Mouse (Mus musculus) frontal cortex, adult 2 months (tissue): Measurements from ENCODE around the gene Erbb3. TPM values are rescaled to one million over a fixed set of nuclear protein-coding genes. Genes with fewer than 3 reads are reported as not detected.
"Not testable (repeated sequence)": the region's sequence is repeated elsewhere in the genome, so short reads cannot be mapped to it uniquely, and the experiment has no call there.

Experiments
- DNase-seq, 2 experiments: peaks; one replicate each; pipeline ENCODE4 v3.0.0; 2022; ENCODE audit warnings: low spot score in 1 of 2; ENCODE audit errors: extremely low spot score in 1 of 2
- polyA plus RNA-seq: library from polyadenylated mRNA; depleted of rRNA; stranded (reverse); fragments of >200 nt; gene quantifications from 2 replicates; pipeline ENCODE4 v1.2.3, GENCODE M21; 2012

Erbb3 gene
- polyA plus RNA-seq, 1 experiment: 9.2 TPM

- no peak for DNase-seq
Observed at GRCm38 (mm10) chr10:128565206-128565787, 24.2 kb downstream of the Erbb3 start.

GRCm38 (mm10) chr10:128563544-128563943, 25.9 kb downstream of the Erbb3 start:
- no peak for DNase-seq

DNA sequence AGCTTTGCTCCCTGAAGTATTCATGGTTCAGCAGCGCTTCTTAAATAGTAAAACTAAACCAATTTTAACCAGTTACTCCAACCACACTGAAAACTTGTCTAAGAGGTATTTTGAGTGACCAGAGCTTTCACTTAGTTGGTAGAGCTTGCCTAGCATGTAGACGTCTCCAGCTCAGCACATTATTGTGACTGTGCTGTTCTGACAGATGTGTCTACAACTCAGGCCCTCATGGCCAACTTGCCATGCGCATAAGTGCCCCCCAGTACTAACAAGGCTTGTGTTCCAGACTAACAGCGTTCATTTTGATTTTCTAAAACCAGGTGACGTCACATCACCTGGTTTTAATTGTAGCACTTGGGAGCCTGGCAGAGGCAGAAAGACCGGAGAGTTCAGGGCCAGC, 32.5 kb downstream of the Erbb3 start:
- no peak for DNase-seq

GRCm38 (mm10) chr10:128556286-128556685, 33.2 kb downstream of the Erbb3 start:
- no peak for DNase-seq

GRCm38 (mm10) chr10:128555567-128555966, 33.9 kb downstream of the Erbb3 start:
- not testable (repeated sequence) for DNase-seq

DNA sequence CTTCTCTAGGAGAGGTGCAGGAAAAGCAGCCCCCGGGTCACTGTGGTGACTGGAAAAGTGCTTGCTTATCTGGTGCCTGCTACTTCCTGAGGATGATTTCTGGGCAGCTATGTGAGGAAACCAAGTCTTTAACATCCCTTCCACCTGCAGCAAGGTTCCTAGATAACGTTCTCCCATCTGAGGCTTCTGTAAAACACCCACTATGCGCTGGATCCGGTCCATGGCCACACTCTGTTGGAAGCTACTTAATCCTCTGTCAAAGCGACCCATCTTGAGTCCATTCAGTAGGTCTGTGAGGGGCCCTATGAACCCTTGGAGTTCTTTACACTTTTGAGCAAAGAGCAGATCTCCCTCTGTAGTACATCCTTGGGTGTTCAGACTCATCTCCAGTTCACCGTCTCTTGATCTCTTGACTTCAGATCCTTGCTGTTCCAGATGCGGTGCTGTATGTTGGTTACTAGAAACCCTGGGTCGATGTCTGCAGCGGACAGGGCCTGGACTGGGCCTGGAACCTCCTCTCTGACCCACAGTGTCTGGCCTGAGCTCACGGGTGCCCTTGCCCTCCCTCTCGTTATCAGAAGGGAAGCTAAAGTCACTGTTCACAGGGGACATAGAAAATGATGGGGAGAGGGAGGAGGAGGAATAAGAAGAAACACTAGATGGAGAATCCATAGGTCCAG, 39.2 kb downstream of the Erbb3 start:
- not testable (repeated sequence) for DNase-seq

DNA sequence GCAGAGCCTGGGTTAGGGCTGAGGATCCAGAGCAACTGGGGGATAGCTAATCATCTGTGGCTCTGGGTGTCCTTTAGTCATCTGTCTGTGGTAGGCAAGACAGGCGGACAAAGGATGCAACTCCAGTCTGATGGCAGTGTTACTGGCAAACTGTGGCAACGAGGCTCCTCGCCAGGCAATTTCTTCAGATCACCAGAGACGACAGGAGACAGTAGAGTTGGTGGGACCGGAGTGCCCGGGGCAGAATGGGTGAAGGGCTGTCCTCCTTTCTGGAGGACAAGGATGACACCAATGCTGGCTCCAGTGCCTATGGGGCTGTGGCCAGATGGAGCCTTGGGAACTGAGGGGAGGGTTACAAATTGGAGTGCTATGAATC, 39.8 kb downstream of the Erbb3 start:
- DNase-seq: not testable (repeated sequence)

GRCm38 (mm10) chr10:128548947-128549681, 40.3 kb downstream of the Erbb3 start, which contains the start of gene Rpl41:
Gene Rpl41 (minus strand): TSS chr10:128549305.
- peak; percentile 93 to 94 for DNase-seq

DNA sequence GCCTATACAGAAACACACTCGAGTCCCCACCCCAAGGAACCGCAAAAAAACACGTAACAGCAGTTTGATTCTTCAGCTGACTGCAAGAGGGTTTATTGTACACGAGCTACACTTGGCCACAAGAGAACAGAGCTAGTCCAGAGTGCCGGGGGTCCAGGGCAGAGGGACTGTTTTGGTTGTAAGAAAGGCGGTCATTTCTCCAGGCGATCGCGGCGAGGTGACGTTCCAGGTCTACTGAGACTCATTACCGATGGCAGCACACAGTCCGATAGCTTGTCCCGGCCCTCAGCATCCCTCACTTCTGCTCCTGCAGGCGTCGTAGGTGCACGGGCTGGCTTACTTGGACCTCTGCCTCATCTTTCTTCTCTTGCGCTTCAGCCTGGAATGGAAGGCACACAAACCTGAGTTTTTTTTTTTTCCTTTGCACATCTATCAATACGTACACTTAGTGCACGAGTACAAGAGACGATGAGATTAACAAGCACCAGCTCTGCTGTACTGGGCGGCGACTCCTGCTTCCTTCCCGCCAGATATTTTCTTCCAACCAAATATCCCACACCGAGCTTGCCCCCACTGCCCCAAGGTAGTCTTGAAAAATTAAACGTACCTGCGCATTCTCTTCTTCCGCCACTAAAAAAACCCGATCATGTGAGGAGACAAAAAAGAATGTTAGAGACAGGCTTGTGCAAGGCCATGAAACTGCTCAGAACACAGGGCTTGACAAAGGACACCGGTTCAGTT, 41.2 kb downstream of the Erbb3 start:
- DNase-seq: not testable (repeated sequence)

GRCm38 (mm10) chr10:128547361-128548032, 42.0 kb downstream of the Erbb3 start, which contains the start of gene Zc3h10:
Gene Zc3h10 (minus strand): TSS chr10:128547774.
- DNase-seq: peak; percentile 97

DNA sequence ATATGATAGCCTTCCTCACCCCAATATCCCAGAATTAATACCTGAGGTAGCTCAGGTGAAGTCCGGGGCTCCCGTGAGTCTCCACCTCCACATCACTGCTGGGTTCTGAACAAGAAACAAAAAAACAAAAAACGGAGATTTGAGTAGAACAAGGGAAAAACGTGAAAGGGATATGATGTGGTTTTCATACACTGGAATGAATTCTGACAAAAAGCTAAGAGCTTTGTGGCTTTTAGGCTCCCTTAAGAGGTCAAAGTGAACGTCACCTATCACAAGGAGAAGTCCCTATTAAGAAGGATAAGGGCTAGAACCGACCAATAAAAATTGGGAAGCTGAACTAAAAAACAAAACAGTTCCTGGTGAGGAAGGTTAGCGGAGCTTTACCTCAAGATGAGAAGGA, 42.7 kb downstream of the Erbb3 start:
- no peak for DNase-seq

DNA sequence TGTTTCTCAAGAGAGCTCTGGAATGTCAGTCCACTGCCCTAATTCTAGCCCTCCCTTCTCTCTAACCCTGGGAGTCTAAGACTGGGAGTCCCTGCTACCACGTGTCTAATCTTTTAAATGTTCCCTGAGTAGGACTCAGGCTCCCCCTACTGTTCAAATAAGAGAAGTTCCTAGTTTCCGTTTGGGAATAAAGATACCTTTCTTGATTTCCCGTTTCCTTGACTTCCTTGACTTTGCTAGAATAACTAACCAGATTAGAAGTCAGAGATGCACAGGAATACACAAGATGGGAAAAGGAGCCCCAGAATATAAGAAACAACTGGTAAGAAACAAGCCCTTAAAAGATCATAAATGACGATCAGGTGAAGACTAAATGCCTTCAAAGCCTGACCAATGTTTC, 43.1 kb downstream of the Erbb3 start:
- peak in 1 of 2 experiments; percentile 58 for DNase-seq

DNA sequence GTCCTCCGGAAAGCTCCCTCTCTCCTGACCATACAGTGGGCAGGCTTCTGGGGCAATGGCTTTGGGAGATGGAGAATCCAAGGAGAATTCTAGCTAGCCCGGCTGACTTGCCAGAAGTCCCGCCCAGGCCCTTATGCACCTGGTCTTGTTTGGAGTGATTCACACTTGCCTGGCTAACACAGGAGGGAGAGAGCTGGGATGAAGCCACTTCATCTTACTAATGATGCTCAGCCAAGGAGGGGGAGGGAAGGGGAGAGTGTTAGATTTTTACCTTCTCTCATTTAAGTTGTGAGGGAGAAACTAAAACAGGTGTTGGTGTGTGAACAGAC, 43.9 kb downstream of the Erbb3 start:
- DNase-seq: no peak

- no peak for DNase-seq
Observed at GRCm38 (mm10) chr10:128544674-128545569, 44.5 kb downstream of the Erbb3 start.

GRCm38 (mm10) chr10:128544151-128544657, 45.2 kb downstream of the Erbb3 start:
- DNase-seq: no peak

DNA sequence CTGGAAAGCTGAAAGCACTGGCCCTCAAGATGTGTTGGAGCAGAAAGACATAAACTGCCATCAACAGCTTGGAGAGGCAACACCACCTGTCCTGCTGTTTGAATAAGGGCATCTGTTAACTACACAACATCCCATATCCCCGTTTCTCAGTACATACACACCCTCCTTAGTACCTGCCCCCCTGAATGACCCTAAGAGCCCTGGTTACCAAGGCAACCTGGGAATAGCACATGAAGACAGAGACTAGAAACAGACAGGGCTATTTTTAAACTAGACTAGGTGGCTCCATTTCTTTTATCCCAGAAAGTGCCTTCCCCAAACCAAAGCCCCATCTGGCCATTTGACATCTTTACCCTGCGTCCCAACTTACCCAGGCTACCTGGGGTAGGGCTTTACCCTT, 46.4 kb downstream of the Erbb3 start:
- DNase-seq: no peak

DNA sequence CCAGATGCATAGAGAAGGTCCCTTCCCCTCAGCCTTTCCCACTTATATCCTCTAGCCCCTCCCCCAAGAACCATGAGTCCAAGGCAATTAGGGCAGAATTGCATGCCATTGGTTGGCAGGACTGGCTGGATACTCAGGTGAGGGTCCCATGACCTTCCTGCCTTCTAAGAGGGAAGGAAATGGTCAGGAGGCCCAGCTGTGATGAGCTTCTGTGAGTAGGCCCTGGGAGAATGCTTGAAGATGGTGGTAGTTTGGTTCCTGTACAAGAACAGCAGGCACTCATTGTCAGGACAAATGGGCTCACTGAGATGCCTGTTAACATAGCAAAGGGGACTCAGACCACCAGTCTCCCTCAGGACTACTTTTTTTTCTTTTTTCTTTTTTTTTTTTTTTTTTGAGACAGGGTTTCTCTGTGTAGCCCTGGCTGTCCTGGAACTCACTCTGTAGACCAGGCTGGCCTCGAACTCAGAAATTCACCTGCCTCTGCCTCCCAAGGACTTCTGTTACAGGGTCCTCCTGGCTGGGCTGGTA, 51.0 kb downstream of the Erbb3 start:
- DNase-seq: no peak

DNA sequence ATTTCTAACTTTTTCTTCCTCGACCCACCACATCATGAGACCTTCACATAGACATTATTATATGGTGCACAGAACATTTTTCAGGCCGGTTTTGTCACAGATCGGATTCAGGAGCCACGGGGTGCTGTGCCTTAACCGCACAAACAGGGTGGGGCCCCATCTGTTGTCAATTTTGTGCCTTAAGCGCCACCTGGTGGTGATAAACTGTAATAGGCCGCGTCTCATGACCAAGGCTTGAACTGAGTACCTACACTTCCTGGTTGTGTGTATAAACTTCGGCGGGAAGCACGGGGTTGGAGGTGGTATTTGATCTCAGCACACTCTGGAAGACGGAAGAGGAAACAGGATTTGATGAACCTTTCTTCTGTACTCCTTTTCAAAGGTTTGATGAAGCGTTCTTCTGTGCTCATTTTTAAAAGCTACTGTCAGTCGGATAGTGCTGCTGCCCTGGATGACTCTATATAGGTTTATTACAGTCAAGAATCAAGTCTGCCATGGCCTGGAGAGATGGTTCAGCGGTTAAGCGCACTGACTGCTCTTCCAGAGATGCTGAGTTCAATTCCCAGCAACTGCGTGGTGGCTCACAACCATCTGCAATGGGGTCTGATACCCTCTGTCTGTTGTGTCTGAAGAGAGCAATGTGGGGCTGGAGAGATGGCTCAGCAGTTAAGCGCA, 53.0 kb downstream of the Erbb3 start:
- peak; percentile 81 to 96 for DNase-seq
